Comparison of ENCODE assay signal across 8 mouse cellular contexts in the genomic region with DNA sequence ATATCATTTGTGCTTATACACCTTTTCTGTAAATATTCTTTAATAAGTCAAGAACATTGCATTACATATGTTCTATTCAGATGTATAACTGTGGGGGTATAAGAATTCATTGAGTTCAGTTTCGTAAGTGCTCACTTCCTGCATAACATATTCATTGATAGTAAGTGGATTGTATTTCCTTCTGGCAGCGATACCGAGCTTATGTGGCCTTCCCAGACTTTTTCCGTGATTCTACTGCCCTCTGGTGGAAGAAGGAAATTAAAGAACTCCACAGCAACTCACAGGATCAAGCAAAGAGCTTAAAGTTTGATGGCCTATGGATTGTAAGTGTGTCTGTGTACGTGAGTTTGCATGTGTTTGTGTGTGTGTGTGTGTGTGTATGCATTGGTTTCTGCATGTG.
DNase-seq lines count a peak whose midpoint lies in the region; ATAC-seq and TF ChIP-seq lines count a peak whose summit lies in the region.

No protein-coding gene starts in this region.

- H3K27ac ChIP-seq in MEL (ENCODE audit: control insufficient read depth, low read depth, low read length): no peak overlapping the region
- no peak overlapping the region for H3K27ac ChIP-seq in lung, postnatal 0 days (ENCODE audit: low read length)

- DNase-seq in 416B (ENCODE audit: low read depth) (peak; percentile 89), MEL (ENCODE audit: low read depth, low spot score) (peak; percentile 71)
- DNase-seq in cerebellum, adult 9-11 months: peak; percentile 17
- DNase-seq in kidney, postnatal 14 days: peak; percentile 60
- peak; percentile 76 for DNase-seq in lung, postnatal 0 days (ENCODE audit: low spot score)
- DNase-seq in retina, postnatal 7 days (ENCODE audit: low read depth, low spot score): peak; percentile 70
- no peak for DNase-seq in ovary, postnatal 36 days (ENCODE audit: low spot score)

- no peaks in the 10 kb centered on the region for H3K9me3 ChIP-seq in MEL (replicated peaks; ENCODE audit: insufficient read depth, low read length)
- H3K9me3 ChIP-seq in lung, postnatal 0 days (ENCODE audit: low read length): no peaks in the 10 kb centered on the region

- TF ChIP-seq RAD21 in MEL (IDR thresholded peaks at IDR 0.05; ENCODE audit: low read depth, low read length): peak; percentile 82

- no peak overlapping the region for H3K4me2 ChIP-seq in lung, postnatal 0 days (replicated peaks; ENCODE audit: low read depth, low read length)

- peak; percentile 97 for ATAC-seq in granulocyte monocyte progenitor cell, adult 5-6 weeks (replicated peaks; ENCODE audit: poor library complexity, severe bottlenecking)
- ATAC-seq in lung, postnatal 0 days: no peak

- TF ChIP-seq EP300 in MEL (IDR thresholded peaks at IDR 0.05; ENCODE audit: low read depth in 1 of 2, low read length in 2 of 2): no peak
- TF ChIP-seq EP300 in lung, postnatal 0 days (IDR thresholded peaks at IDR 0.05): no peak

- no peak overlapping the region for H3K4me3 ChIP-seq in MEL (ENCODE audit: control insufficient read depth in 1 of 2, insufficient read depth in 1 of 2, low read depth in 2 of 2, low read length in 2 of 2)
- H3K4me3 ChIP-seq in lung, postnatal 0 days (ENCODE audit: low read depth, low read length): no peak overlapping the region

- H3K79me2 ChIP-seq in MEL (ENCODE audit: control insufficient read depth, insufficient read depth, low read length, poor library complexity): no peaks in the 10 kb centered on the region

- H3K4me1 ChIP-seq in MEL (ENCODE audit: control insufficient read depth in 1 of 2, insufficient read depth in 2 of 2, low read length in 2 of 2): no peaks in the 10 kb centered on the region
- no peaks in the 10 kb centered on the region for H3K4me1 ChIP-seq in lung, postnatal 0 days (ENCODE audit: insufficient read depth, low read depth, low read length)

- H3K36me3 ChIP-seq in MEL (ENCODE audit: control insufficient read depth in 1 of 2, insufficient read depth in 2 of 2, low read length in 2 of 2): no peaks in the 10 kb centered on the region
- no peaks in the 10 kb centered on the region for H3K36me3 ChIP-seq in lung, postnatal 0 days (ENCODE audit: insufficient read depth, low read length)

- no peak overlapping the region for H3K9ac ChIP-seq in MEL (ENCODE audit: control insufficient read depth, low read depth, low read length, poor library complexity, severe bottlenecking)
- no peak overlapping the region for H3K9ac ChIP-seq in lung, postnatal 0 days (replicated peaks; ENCODE audit: low read depth)

- TF ChIP-seq CTCF in MEL (IDR thresholded peaks at IDR 0.05 in 2 of 3, conservative IDR thresholded peaks at IDR 0.05 in 1 of 3; ENCODE audit: control insufficient read depth in 1 of 3, insufficient read depth in 1 of 3, low read depth in 2 of 3, low read length in 3 of 3, poor library complexity in 1 of 3, severe bottlenecking in 1 of 3): peak; percentile 31 to 87 (median 48)
- peak; percentile 78 for TF ChIP-seq CTCF in lung, postnatal 0 days (IDR thresholded peaks at IDR 0.05)

- WGBS in lung, postnatal 0 days: 3% methylated on average over 5 of the region's 5 CpGs

- no peaks in the 10 kb centered on the region for H3K27me3 ChIP-seq in MEL (ENCODE audit: control insufficient read depth in 1 of 2, insufficient read depth in 2 of 2, low read length in 2 of 2)
- H3K27me3 ChIP-seq in lung, postnatal 0 days (replicated peaks; ENCODE audit: insufficient read depth, low read length): no peaks in the 10 kb centered on the region

- TF ChIP-seq POLR2A in MEL (IDR thresholded peaks at IDR 0.05; ENCODE audit: control insufficient read depth in 1 of 2, insufficient read depth in 1 of 2, low read depth in 1 of 2, low read length in 2 of 2, poor library complexity in 1 of 2): no peak

TF ChIP-seq in MEL, 35 proteins besides CTCF, POLR2A, EP300 and RAD21:
- TF ChIP-seq E2F4 (IDR thresholded peaks at IDR 0.05; ENCODE audit: borderline replicate concordance, low read depth, low read length): no peak
- TF ChIP-seq SMC3 (IDR thresholded peaks at IDR 0.05; ENCODE audit: low read depth, low read length): peak; percentile 79
- no peak for TF ChIP-seq JUND (IDR thresholded peaks at IDR 0.05; ENCODE audit: low read depth, low read length)
- TF ChIP-seq GABPA (IDR thresholded peaks at IDR 0.05; ENCODE audit: low read depth, low read length): no peak
- TF ChIP-seq ZC3H11A (IDR thresholded peaks at IDR 0.05; ENCODE audit: low read depth, low read length): peak; percentile 59; the same call in 1 of the 2 replicates
TF ChIP-seq in MEL: peak in this region for 2.
